In the genomic region with DNA sequence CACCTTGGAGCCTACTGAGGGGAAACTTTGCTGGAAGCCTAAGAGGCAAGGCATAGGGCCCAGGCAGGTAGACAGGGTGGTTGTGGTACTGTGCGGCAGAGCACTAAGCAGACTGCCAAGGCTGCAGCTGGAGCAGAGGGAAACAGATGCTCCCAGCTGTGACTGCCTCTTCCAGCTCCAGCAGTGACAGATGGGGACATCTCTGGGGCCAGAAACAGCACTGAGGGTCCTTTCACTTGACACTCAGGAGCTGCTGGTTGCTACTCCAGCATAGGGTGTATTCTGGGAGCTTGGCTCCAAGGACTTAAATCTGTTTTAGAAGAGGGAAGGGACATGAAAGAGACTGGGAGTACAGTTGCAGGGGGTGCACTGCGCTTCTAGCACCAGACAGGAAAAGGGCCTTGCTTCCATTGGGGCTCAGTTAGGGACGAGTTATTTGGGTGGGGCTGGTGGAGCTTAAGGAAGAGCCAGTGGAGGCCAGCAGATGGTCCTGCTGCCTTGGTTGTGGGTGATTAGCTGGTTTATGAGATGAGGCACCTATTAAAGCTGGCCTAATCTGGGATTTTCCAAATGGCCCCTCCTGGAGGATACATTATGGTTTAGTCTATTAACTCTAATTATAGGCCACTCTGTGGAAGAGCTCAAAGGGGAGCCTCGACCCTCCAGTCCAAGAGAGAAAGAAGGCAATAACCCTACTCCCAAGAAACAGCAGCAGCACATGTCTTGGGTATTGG, we compare ENCODE assay signal across 16 mouse cellular contexts. TPM values are rescaled to one million over a fixed set of nuclear protein-coding genes. Genes with fewer than 3 reads are reported as not detected.
DNase-seq lines count a peak whose midpoint lies in the region; ATAC-seq and TF ChIP-seq lines count a peak whose summit lies in the region.
"Had no signal": no experiment of that assay in that cellular context is flagged by ENCODE, and none has a peak within 500 bp of the region (broad histone marks: within the 10 kb centered on the region; RNA-seq: fewer than 3 reads in every experiment).

No protein-coding gene starts in this region.

- intact Hi-C loops in gastrocnemius, adult 2 months (cut with DNase I) = no loop called here
- intact Hi-C loops in gastrocnemius, postnatal 36 days (cut with DNase I) = no loop called here

- H3K36me3 ChIP-seq in kidney, adult 2 months (ENCODE audit: control insufficient read depth, insufficient read depth, low read length) = no peaks in the 10 kb centered on the region
- H3K36me3 ChIP-seq in kidney, embryonic 15.5 days = no peaks in the 10 kb centered on the region
- no peaks in the 10 kb centered on the region for H3K36me3 ChIP-seq in lung, embryonic 16.5 days (ENCODE audit: control insufficient read depth, insufficient read depth, low read length)
- H3K36me3 ChIP-seq: limb, embryonic 12.5 days had no signal

- no peak overlapping the region for H3K4me3 ChIP-seq in gastrocnemius, adult 2 months
- H3K4me3 ChIP-seq in kidney, adult 2 months (ENCODE audit: insufficient read depth, low read depth, low read length) = no peak overlapping the region
- H3K4me3 ChIP-seq in kidney, embryonic 15.5 days (replicated peaks) = no peak overlapping the region
- H3K4me3 ChIP-seq in lung, embryonic 16.5 days (ENCODE audit: low read length) = no peak overlapping the region
- H3K4me3 ChIP-seq: limb, embryonic 12.5 days; megakaryocyte, embryonic 14.5 days had no signal

- no peaks in the 10 kb centered on the region for H3K9me3 ChIP-seq in kidney, embryonic 15.5 days (replicated peaks)
- no peaks in the 10 kb centered on the region for H3K9me3 ChIP-seq in lung, embryonic 16.5 days (ENCODE audit: control insufficient read depth, low read length)
- H3K9me3 ChIP-seq: limb, embryonic 12.5 days; megakaryocyte, embryonic 14.5 days had no signal

- DNase-seq in gastrocnemius, adult 2 months = no peak
- no peak for DNase-seq in gastrocnemius, postnatal 36 days
- no peak for DNase-seq in kidney, adult 2 months
- no peak for DNase-seq in lung, postnatal 25 days (ENCODE audit: low spot score)
- peak; percentile 55 for DNase-seq in retina, embryonic 14.5 days (ENCODE audit: low spot score)
- no peak for DNase-seq in gastrocnemius, postnatal 25 days
- DNase-seq: adrenal gland, postnatal 25 days; B cell, adult 2 months; layer of hippocampus, postnatal 36 days; right cerebral cortex, postnatal 25 days had no signal

- H3K4me2 ChIP-seq in kidney, embryonic 15.5 days = no peak overlapping the region
- H3K4me2 ChIP-seq in lung, embryonic 16.5 days (ENCODE audit: low read depth, low read length) = peak overlapping the region; percentile 30; the same call in 1 of the 2 replicates
- H3K4me2 ChIP-seq: limb, embryonic 12.5 days had no signal

- no peak overlapping the region for H3K9ac ChIP-seq in kidney, embryonic 15.5 days
- H3K9ac ChIP-seq in lung, embryonic 16.5 days (ENCODE audit: low read length) = no peak overlapping the region
- H3K9ac ChIP-seq: limb, embryonic 12.5 days had no signal

- no peaks in the 10 kb centered on the region for H3K27me3 ChIP-seq in kidney, adult 2 months (replicated peaks; ENCODE audit: control insufficient read depth, insufficient read depth, low read length)
- no peaks in the 10 kb centered on the region for H3K27me3 ChIP-seq in kidney, embryonic 15.5 days
- no peaks in the 10 kb centered on the region for H3K27me3 ChIP-seq in lung, embryonic 16.5 days (ENCODE audit: control insufficient read depth, insufficient read depth, low read depth, low read length)
- H3K27me3 ChIP-seq: limb, embryonic 12.5 days; megakaryocyte, embryonic 14.5 days had no signal

- H3K4me1 ChIP-seq in kidney, adult 2 months (ENCODE audit: control insufficient read depth, insufficient read depth, low read length) = peaks cover 20% of the 10 kb centered on the region
- H3K4me1 ChIP-seq in kidney, embryonic 15.5 days = peaks cover 27% of the 10 kb centered on the region
- H3K4me1 ChIP-seq in lung, embryonic 16.5 days (replicated peaks; ENCODE audit: control insufficient read depth, insufficient read depth, low read length) = peaks cover 26% of the 10 kb centered on the region

- no peak for TF ChIP-seq CTCF in gastrocnemius, adult 2 months (IDR thresholded peaks at IDR 0.05)
- no peak for TF ChIP-seq CTCF in kidney, adult 2 months (conservative IDR thresholded peaks at IDR 0.05; ENCODE audit: insufficient read depth, insufficient read length, low read depth, low read length)

- no peak for ATAC-seq in kidney, embryonic 15.5 days (replicated peaks; ENCODE audit: low FRiP score)
- peak; percentile 82 for ATAC-seq in lung, embryonic 16.5 days (ENCODE audit: low read depth)

- 75% methylated on average over 4 of the region's 4 CpGs for WGBS in kidney, adult 2 months
- WGBS in kidney, embryonic 15.5 days = 48% methylated on average over 4 of the region's 4 CpGs
- WGBS in lung, embryonic 16.5 days = 33% methylated on average over 4 of the region's 4 CpGs

- H3K27ac ChIP-seq in gastrocnemius, adult 2 months = peak overlapping the region; percentile 24; the same call in 1 of the 2 replicates
- 0 out of 2 replicates have a peak overlapping the region, but pooled peaks have one; percentile 7 for H3K27ac ChIP-seq in kidney, adult 2 months (ENCODE audit: insufficient read depth, low read depth, low read length)
- no peak overlapping the region for H3K27ac ChIP-seq in kidney, embryonic 15.5 days
- H3K27ac ChIP-seq in lung, embryonic 16.5 days (ENCODE audit: low read length) = peak overlapping the region; percentile 84
- H3K27ac ChIP-seq: limb, embryonic 12.5 days had no signal

- TF ChIP-seq POLR2A in kidney, adult 2 months (IDR thresholded peaks at IDR 0.05; ENCODE audit: low read depth, low read length) = no peak

RNA-seq across cellular contexts. Expression of a gene that starts 2.3 kb away (rescaled TPM):
- under 1 TPM in 1 of 2 experiments, not detected in 1; 0.10 TPM for total RNA-seq in gastrocnemius, adult 2 months (2021)
- total RNA-seq in gastrocnemius, postnatal 36 days (2021) = under 1 TPM in 1 of 2 experiments, not detected in 1; 0.10 TPM
- 17.0 and 20.0 TPM in 2 replicates for polyA plus RNA-seq in kidney, adult 2 months (2012; rRNA removed)
- polyA plus RNA-seq in kidney, embryonic 15.5 days (2015; fragmentation: Nextera tagmentation; extraction: Ambion mirVana) = 7.5 and 8.5 TPM in 2 replicates
- polyA plus RNA-seq in lung, embryonic 16.5 days (2015; fragmentation: Nextera tagmentation; extraction: Ambion mirVana) = 18.5 and 18.8 TPM in 2 replicates
- under 1 TPM; 0.15 to 0.32 TPM for total RNA-seq in gastrocnemius, postnatal 25 days (2021)

RNA-seq across cellular contexts. Expression of a gene that starts 21.4 kb away (rescaled TPM):
- total RNA-seq in gastrocnemius, adult 2 months (2021) = 10 to 100 TPM; 19.7 to 24.7 TPM
- total RNA-seq in gastrocnemius, postnatal 36 days (2021) = 10 to 100 TPM; 21.9 to 26.6 TPM
- 90.0 and 94.2 TPM in 2 replicates for polyA plus RNA-seq in kidney, adult 2 months (2012; rRNA removed)
- 102 and 127 TPM in 2 replicates for polyA plus RNA-seq in kidney, embryonic 15.5 days (2015; fragmentation: Nextera tagmentation; extraction: Ambion mirVana)
- 188 and 203 TPM in 2 replicates for polyA plus RNA-seq in lung, embryonic 16.5 days (2015; fragmentation: Nextera tagmentation; extraction: Ambion mirVana)
- 10 to 100 TPM; 28.8 to 32.3 TPM for total RNA-seq in gastrocnemius, postnatal 25 days (2021)

RNA-seq across cellular contexts. Expression of a gene that starts 29.2 kb away (rescaled TPM):
- not detected for total RNA-seq in gastrocnemius, adult 2 months (2021)
- not detected for total RNA-seq in gastrocnemius, postnatal 36 days (2021)
- not detected in 2 replicates for polyA plus RNA-seq in kidney, adult 2 months (2012; rRNA removed)
- not detected in 2 replicates for polyA plus RNA-seq in kidney, embryonic 15.5 days (2015; fragmentation: Nextera tagmentation; extraction: Ambion mirVana)
- polyA plus RNA-seq in lung, embryonic 16.5 days (2015; fragmentation: Nextera tagmentation; extraction: Ambion mirVana) = not detected in 2 replicates
- not detected for total RNA-seq in gastrocnemius, postnatal 25 days (2021)
- total RNA-seq: ES-E14 had no signal
- polyA plus RNA-seq: heart, embryonic 14.5 days; limb, embryonic 12.5 days had no signal

RNA-seq across cellular contexts. Expression of a gene that starts 34.4 kb away (rescaled TPM):
- not detected for total RNA-seq in gastrocnemius, adult 2 months (2021)
- under 1 TPM in 1 of 2 experiments, not detected in 1; 0.23 TPM for total RNA-seq in gastrocnemius, postnatal 36 days (2021)
- polyA plus RNA-seq in kidney, adult 2 months (2012; rRNA removed) = not detected in 2 replicates
- polyA plus RNA-seq in kidney, embryonic 15.5 days (2015; fragmentation: Nextera tagmentation; extraction: Ambion mirVana) = not detected in 2 replicates
- polyA plus RNA-seq in lung, embryonic 16.5 days (2015; fragmentation: Nextera tagmentation; extraction: Ambion mirVana) = not detected in 2 replicates
- total RNA-seq in gastrocnemius, postnatal 25 days (2021) = not detected
- total RNA-seq: ES-E14; layer of hippocampus, postnatal 36 days had no signal
- polyA plus RNA-seq: heart, embryonic 14.5 days; limb, embryonic 12.5 days had no signal

RNA-seq across cellular contexts. Expression of a gene that starts 46.4 kb away (rescaled TPM):
- under 1 TPM; 0.33 to 0.45 TPM for total RNA-seq in gastrocnemius, adult 2 months (2021)
- total RNA-seq in gastrocnemius, postnatal 36 days (2021) = under 1 TPM; 0.25 to 0.26 TPM
- 0.05 TPM in 2 replicates for polyA plus RNA-seq in kidney, adult 2 months (2012; rRNA removed)
- polyA plus RNA-seq in kidney, embryonic 15.5 days (2015; fragmentation: Nextera tagmentation; extraction: Ambion mirVana) = 0.24 and 0.26 TPM in 2 replicates
- 0.10 and 0.16 TPM in 2 replicates for polyA plus RNA-seq in lung, embryonic 16.5 days (2015; fragmentation: Nextera tagmentation; extraction: Ambion mirVana)
- total RNA-seq in gastrocnemius, postnatal 25 days (2021) = under 1 TPM; 0.41 to 0.54 TPM
- total RNA-seq: adrenal gland, postnatal 25 days had no signal
